Mouse (Mus musculus) small intestine, adult 2 months (tissue): ENCODE measurements at regions not wholly inside any gene's neighbourhood (a gene's known extent, or its start where the extent isn't known, plus 50 kb on each side); places are given as distances from the start of the nearest gene placed in this dataset.

Experiments
- CTCF ChIP-seq: fragments of 200-500 bp; IDR thresholded peaks from 2 replicates; pipeline ENCODE4 v1.5.1; 2012; ENCODE audit warnings: low read depth, mild to moderate bottlenecking, control low read depth, inconsistent platforms, low read length, moderate library complexity, mixed read lengths; ENCODE audit not compliant: insufficient replicate concordance, insufficient read length; ENCODE audit errors: extremely low read depth
- POLR2A ChIP-seq: fragments of 200-500 bp; IDR thresholded peaks from 2 replicates; pipeline ENCODE4 v1.6.1; 2012; ENCODE audit warnings: low read depth, mild to moderate bottlenecking, control low read depth, inconsistent platforms, low read length, moderate library complexity

DNA sequence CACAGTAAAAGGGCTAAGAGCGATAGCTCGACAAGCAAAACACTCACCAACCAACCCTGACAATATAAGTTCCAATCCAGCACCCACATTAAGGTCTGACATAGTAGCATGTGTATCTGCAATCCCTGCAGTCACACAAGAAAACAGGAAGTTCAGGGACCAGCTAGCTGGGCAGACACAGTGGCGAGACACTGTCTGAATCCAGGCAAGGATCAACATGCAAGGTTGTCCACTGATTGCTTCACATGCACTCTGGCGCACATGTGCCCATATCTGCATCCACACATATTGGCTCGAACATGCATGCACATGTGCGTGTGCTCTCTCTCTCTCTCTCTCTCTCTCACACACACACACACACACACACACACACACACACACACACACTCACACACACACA, 95.5 kb downstream of the Sox4 start:
- TF ChIP-seq CTCF, result no peak
- TF ChIP-seq POLR2A, result no peak
